Mouse (Mus musculus): ENCODE measurements around the gene Cd8b1. TPM values are rescaled to one million over a fixed set of nuclear protein-coding genes. Genes with fewer than 3 reads are reported as not detected.

The Cd8b1 gene
- polyA plus RNA-seq, 1 experiment from 2014 or later, result not detected

DNA sequence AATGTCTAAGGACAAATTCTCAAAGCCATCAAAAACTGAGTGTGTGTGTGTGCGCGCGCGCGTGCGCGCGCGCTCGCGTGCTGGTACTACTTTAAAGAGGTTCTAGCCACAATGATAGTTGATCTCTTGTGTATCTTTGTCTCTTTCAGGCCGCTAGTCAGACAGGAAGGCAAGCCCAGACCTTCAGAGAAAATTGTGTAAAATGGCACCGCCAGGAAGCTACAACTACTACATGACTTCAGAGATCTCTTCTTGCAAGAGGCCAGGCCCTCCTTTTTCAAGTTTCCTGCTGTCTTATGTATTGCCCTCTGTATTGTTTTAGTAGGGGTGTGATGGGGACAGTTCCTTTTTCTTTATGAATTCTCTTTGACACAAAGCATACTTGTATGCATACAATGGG lies 54.1 kb downstream of the Cd8b1 start:
- Histone ChIP-seq H3K4me1 (no peaks in the 10 kb centered on the region), H3K36me3 (replicated peaks) (no peaks in the 10 kb centered on the region), H3K9me3 (no peaks in the 10 kb centered on the region), H3K27ac (no peak overlapping the region), H3K4me3 (no peak overlapping the region), H3K4me2 (no peak overlapping the region), H3K27me3 (replicated peaks) (no peaks in the 10 kb centered on the region), H3K9ac (no peak overlapping the region)
- WGBS, result 98% methylated on average over 13 of the region's 13 CpGs
- no peak for ATAC-seq (replicated peaks)

DNA sequence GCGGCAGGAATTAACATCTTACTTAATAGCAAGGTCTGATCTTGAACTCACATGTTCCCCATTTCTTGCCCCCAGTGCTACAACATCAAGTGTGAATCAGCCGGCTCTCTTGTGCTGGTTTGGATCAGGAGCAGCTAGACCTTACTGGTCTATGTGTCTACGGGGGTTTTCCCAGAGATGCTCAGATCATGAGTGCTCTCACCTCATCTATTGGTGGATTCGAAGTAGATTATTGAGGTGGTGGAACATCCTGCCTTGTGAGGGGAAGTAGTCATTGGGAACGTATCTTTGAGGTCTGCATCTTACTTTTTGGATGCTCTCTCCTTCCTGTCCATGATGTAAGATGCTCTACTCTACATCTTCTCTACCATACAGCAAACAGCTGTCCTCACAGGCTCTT lies 59.1 kb downstream of the Cd8b1 start:
- Histone ChIP-seq H3K4me2 (no peak overlapping the region), H3K4me3 (no peak overlapping the region), H3K9ac (no peak overlapping the region), H3K36me3 (replicated peaks) (no peaks in the 10 kb centered on the region), H3K9me3 (no peaks in the 10 kb centered on the region), H3K4me1 (no peaks in the 10 kb centered on the region), H3K27me3 (replicated peaks) (no peaks in the 10 kb centered on the region), H3K27ac (no peak overlapping the region)
- WGBS, result 91% methylated on average over 5 of the region's 5 CpGs
- ATAC-seq (replicated peaks), result no peak

Other genes starting within 250 kb of the Cd8b1 start
- 4.2 and 4.7 TPM in 2 replicates for gene Thnsl2, start 178.3 kb upstream of the Cd8b1 start, polyA plus RNA-seq (2015; fragmentation: Nextera tagmentation; extraction: Ambion mirVana)
- gene Fabp1, start 123.0 kb upstream of the Cd8b1 start, polyA plus RNA-seq (2015; fragmentation: Nextera tagmentation; extraction: Ambion mirVana), result 0.45 and 0.46 TPM in 2 replicates
- gene Krcc1, start 51.1 kb upstream of the Cd8b1 start, polyA plus RNA-seq (2015; fragmentation: Nextera tagmentation; extraction: Ambion mirVana), result 16.9 and 17.2 TPM in 2 replicates
- 0.15 and 0.74 TPM in 2 replicates for gene Smyd1, start 555 bp upstream of the Cd8b1 start, polyA plus RNA-seq (2015; fragmentation: Nextera tagmentation; extraction: Ambion mirVana)
- gene Cd8a, start 50.6 kb downstream of the Cd8b1 start, polyA plus RNA-seq (2015; fragmentation: Nextera tagmentation; extraction: Ambion mirVana), result not detected in 2 replicates
- gene Rmnd5a, start 117.8 kb downstream of the Cd8b1 start, polyA plus RNA-seq (2015; fragmentation: Nextera tagmentation; extraction: Ambion mirVana), result 9.3 and 10.9 TPM in 2 replicates
- gene Rnf103, start 171.1 kb downstream of the Cd8b1 start, polyA plus RNA-seq (2015; fragmentation: Nextera tagmentation; extraction: Ambion mirVana), result 24.9 and 26.0 TPM in 2 replicates
- gene Chmp3, start 221.0 kb downstream of the Cd8b1 start, polyA plus RNA-seq (2015; fragmentation: Nextera tagmentation; extraction: Ambion mirVana), result 54.3 and 55.7 TPM in 2 replicates